In the genomic region with DNA sequence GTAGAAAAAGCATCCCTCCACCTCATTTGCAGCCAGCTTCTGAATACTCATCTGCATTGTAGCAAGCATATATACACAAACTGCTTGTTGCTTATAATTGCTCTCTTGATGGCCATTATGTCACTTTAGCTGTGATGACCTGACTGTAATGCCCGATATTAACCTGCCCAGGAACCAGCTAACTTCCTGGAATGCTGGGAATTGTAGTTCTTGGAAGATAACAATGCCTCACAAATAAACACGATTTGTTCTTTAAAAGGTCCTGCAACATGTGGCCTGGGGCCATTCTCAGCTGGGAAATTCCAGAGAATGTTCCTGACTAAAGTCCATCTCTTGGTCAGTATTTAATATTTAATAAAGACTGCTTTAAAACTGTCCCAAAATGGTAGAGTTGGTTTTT, we compare ENCODE assay signal across 15 mouse cellular contexts.
"Had no signal": no experiment of that assay in that cellular context is flagged by ENCODE, and none has a peak within 500 bp of the region (broad histone marks: within the 10 kb centered on the region; RNA-seq: fewer than 3 reads in every experiment).

No protein-coding gene starts in this region.

- H3K27ac ChIP-seq: neural tube, embryonic 15.5 days; stomach, embryonic 15.5 days; stomach, postnatal 0 days had no signal

- H3K9ac ChIP-seq: neural tube, embryonic 15.5 days; stomach, embryonic 15.5 days had no signal

- H3K36me3 ChIP-seq: neural tube, embryonic 15.5 days; stomach, embryonic 15.5 days had no signal

- DNase-seq: retina, postnatal 1 day; right cerebral cortex, adult 18-20 months; right cerebral cortex, postnatal 14 days; right cerebral cortex, postnatal 25 days; right cerebral cortex, postnatal 4 days; spleen, adult 18-20 months; thymus, adult 18-20 months; thymus, adult 2 months; thymus, postnatal 14 days; thymus, postnatal 25 days; thymus, postnatal 36 days; thymus, postnatal 4 days had no signal

- H3K4me1 ChIP-seq: neural tube, embryonic 15.5 days; stomach, embryonic 15.5 days had no signal

- H3K4me2 ChIP-seq: neural tube, embryonic 15.5 days; stomach, embryonic 15.5 days had no signal

- H3K27me3 ChIP-seq: neural tube, embryonic 15.5 days; stomach, embryonic 15.5 days had no signal

- H3K9me3 ChIP-seq: neural tube, embryonic 15.5 days; stomach, embryonic 15.5 days had no signal

- H3K4me3 ChIP-seq: neural tube, embryonic 15.5 days; stomach, embryonic 15.5 days had no signal
